Mouse (Mus musculus) frontal cortex, postnatal 14 days (tissue): ENCODE data around the gene Fgfr4.

Experiments
- DNase-seq, 2 experiments: peaks; one replicate each; pipeline ENCODE4 v3.0.0; 2022; ENCODE audit warnings: low spot score in 2 of 2

Fgfr4 gene

GRCm38 (mm10) chr13:55209649-55210192 is 57.3 kb downstream of the Fgfr4 start, which contains the start of gene Nsd1:
Gene Nsd1, plus strand, starts transcription at chr13:55209782.
- DNase-seq: no peak

GRCm38 (mm10) chr13:55210193-55210970 is 57.9 kb downstream of the Fgfr4 start:
- DNase-seq: peak; percentile 27 to 32

GRCm38 (mm10) chr13:55210971-55211220 is 58.5 kb downstream of the Fgfr4 start:
- peak in 1 of 2 experiments; percentile 64 for DNase-seq

- DNase-seq: peak; percentile 63 to 68
These were observed 59.0 kb downstream of the Fgfr4 start for GRCm38 (mm10) chr13:55211221-55212010.

GRCm38 (mm10) chr13:55212011-55212360 is 59.5 kb downstream of the Fgfr4 start:
- peak in 1 of 2 experiments; percentile 30 for DNase-seq

- DNase-seq: peak; percentile 53 to 57
These were observed 60.1 kb downstream of the Fgfr4 start for GRCm38 (mm10) chr13:55212361-55213137.

GRCm38 (mm10) chr13:55213138-55213806 is 60.8 kb downstream of the Fgfr4 start:
- DNase-seq: no peak
